Mouse (Mus musculus) lung, postnatal 25 days (tissue): ENCODE results near the gene Rtkn.

Experiments used
- DNase-seq: peaks from one replicate; pipeline ENCODE4 v3.0.0; 2022; ENCODE audit warnings: low spot score

Gene Rtkn

DNA sequence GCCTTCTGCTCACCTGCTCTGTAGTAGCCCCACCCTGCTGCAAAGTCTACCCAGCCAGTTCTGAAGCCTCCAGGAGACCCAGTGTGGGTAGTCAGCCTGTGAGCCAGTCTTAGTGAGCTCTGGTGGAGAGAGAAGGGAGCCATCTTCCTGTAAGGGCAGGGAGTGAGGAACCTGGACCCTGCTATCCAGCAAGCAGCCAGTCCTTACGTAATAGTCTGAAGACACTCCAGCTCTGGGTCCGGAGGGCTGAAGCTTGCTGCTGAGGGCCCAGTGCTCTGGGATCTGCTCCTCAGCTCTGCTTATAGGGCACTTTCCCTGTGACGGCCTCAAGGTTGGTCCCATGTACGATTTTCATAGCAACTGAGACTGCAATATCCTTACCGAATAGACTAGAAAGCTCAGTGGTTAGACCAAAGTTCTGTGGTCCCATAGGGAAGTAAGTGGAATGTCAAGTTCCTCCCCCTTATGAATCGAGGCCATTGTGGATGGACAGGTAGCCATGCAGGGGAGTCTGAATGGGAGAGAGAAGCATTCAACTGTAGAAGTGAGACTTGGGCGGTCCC, at the start of gene Rtkn:
Gene Rtkn (plus strand): TSS at position 513 of the 563 bp plus-strand sequence.
- DNase-seq: no peak

DNA sequence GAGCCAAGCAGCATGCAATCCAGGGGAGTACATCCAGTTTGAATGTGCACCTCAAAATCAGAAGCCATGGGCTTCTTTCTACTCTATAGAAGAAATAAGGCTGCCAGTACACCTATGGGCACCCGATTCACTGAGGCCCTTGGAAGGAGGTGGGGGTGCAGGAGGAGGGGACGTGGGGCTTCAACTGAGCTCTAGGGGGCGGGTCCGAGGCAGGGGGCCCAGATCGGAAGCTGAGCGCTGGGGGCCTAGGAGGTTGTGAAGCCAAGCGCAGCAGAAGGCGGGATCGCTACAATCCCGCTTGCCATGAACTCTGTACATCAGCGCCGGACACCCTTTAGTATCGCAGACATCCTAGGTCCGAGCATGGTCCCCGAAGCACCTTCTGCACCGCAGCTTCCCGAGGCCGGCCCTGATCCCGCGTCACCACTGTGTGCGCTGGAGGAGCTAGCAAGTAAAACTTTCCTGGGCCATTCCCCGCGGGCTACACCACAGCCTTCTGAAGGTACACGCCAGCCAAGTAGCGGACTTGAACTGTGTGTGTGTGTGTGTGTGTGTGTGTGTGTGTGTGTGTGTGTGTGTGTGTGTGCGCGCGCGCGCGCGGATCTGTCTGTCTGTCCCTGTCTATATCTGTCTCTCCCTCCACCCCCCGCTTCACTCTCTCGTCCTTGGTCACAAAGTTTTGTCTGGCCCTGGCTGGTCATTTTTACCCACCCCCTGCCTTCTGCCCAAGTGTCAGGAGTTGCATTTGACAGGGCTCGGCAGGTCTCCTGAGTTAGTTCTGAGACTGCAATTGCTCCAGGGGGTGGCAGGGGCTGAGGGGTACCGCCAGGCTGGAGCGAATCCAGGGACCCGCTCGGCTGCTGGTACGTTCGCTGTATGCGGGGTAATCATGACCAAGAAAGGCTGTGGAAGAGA, 48.9 kb upstream of the Rtkn start, which contains the start of gene Lbx2:
Gene Lbx2 (plus strand): TSS at position 247 of the 915 bp plus-strand sequence.
- DNase-seq: no peak

DNA sequence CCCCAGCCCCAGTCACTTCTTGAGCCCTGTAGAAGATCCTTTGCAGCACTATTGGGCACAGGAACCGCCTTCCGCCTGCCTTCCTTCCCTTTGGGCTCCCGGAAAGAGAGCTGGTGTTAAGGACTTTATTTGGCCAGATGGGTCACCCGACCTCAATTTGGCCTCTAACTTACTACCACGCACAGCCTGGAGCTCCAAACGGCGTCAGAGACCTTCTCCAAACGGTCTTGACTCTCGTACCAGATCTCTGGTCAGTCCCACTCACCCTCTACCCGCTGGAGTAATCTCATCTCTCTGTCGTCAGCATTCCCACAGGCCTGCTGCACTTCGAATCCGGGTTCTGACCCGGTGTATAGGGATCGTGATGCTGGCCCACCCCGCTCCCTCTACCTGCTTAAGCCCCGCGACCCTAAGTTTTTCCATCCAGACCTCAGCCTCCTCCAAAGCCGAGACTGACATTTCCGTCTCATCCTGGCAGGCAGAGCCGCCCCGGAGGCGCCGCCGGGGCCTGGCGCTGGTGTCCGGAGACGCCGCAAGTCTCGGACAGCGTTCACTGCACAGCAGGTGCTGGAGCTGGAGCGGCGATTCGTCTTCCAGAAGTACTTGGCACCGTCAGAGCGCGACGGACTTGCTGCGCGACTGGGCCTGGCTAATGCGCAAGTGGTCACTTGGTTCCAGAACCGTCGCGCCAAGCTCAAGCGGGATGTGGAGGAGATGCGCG, 47.9 kb upstream of the Rtkn start:
- peak; percentile 30 for DNase-seq

DNA sequence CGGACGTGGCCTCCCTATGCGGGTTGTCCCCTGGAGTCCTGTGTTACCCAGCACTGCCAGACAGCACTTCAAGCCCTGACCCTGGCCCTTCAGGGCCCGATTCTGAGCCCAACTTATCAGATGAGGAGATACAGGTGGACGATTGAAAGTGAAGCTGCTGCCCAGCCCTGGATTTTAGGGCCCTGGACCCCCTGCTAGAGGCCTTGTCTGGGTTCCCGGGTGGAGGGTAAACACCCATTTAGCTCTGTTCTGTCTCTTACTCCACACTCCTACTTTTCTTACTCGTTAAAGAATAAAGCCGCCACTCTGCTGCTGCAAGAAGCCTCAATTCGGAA, 47.4 kb upstream of the Rtkn start:
- no peak for DNase-seq

DNA sequence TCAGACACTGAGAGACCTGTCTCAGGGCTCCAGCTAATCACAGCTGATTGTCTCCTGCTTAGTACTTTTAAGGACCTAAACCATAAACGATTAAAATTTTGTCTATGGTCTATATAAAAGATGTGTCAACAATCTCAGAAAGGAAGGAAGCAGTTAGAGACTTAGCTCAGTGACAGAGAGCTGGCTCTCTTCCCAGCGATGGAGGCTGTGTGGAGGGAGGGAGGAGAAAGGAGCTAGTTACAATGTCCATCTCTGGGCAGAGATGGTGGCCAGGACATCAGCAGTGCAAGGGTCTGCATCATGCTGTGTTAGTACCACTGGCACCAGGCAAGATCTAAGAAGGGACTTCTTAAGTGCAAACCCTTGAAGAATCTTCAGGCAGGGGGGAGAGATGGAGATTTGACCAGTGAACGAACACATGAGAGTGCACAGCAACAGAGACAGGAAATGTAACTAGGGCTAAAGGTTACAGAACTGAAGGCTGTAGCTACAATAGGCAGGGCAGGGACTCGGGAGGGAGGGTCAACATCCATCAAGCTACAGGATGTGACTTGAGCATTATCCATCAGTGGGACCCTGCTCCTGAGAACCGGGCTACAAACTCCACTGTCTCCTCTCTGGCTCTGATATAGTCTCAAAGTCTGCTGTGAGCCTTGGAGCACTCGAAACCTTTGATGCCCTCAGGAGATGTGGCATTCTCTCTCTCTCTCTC, 42.7 kb upstream of the Rtkn start:
- no peak for DNase-seq

DNA sequence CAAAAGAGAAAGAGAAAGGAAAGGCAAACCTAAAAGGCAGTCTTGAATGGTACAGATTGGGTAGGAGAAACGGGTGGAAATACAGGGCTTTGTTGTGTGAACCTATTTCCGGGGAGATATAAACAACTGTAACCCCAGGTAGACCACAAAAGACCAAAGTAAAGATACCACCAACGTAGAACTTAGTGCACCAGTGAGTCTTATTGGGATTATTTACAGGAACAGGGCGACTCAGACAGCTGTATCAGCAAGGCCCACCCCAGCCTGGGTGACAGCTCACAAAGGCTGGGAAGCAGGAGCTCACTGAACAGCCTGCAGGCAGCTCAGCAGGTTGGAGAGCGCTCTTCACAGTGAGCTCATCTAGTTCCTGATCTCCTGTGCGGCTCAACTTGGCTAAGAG, 39.3 kb upstream of the Rtkn start:
- DNase-seq: no peak

DNA sequence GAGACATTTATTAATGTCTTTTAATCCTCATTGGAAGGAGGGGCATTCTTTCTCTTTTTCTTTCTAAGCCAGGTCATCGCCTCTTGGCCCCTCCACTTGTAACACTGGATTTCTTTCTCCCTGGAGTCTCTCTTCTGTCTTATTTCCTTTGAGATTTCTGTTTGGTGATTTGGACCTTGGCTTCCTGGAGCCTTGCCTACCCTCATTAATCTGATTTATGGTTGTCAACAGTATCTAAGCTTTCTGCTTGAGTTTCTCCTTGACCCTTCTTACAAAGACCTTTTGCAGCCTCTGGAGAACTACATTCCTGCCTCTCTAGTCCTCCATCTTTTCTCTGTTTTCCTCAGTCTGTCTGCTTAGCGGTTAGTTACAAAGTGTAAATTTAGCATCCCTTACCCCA, 36.9 kb upstream of the Rtkn start:
- DNase-seq: no peak

DNA sequence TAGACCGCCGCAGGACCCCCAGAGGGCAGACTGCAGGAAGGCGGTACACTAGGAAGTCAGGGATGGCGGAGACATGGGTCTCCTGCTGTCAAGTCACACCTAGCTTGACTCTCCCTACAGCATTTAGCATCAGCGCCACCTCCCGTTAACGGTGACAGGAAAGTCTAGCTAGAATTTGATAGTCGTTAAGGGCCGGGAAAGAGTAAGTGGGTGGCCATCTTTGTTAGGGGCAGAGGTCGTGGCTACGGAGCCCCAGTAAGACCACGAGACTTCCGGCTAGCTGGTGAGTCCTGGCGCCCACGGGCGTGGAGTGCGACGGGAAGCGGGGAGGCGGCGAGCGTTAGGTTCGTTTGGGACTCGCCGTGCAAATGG, 34.0 kb upstream of the Rtkn start, which contains the start of the genes Ccdc142 and Gm42688:
Gene Ccdc142 (plus strand): TSS at position 286 of the 372 bp plus-strand sequence.
Gene Gm42688 (plus strand): TSS at position 302 of the 372 bp plus-strand sequence.
- DNase-seq: peak; percentile 96

DNA sequence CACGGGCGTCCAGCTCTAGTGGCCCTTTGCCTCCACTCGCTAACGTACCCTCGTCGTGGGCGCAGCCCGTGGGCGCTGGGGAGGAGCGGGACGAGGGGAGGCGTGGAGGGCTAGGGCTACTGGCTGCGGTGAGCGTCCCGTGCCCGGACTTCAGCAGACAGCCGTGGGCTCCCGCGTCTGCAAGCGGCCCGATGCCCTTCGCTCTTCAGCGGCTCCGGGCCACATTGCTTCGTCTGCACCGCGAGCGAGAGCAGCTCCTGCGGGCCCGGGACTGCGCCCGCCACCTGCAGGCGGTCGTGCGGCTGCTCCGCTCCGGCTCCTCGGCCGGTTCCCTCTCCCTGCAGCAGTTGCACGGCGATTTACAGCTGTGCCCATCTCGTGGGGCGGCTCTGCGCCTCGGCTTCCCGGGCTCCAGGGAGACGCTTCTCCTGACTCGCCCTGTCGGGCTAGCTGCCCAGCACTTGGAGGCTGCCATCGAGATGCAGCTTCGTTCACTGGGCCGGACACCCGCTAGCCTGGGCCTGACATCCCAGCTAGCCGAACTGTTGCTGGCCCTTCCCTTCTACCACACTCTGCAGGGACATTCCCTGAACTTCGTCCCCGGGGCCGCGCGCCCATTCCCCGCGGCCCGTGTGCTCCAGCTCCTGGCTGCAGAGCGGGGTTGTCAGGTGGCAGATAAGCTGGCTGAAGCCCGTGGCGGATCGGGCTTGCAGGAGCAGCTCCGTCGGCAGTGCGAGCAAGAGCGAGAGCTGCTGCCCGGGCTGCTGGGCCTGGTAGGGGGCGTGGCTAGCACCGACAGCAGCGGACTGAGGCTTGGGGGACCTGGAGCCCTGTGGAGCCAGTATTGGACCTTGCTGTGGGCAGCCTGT, 33.3 kb upstream of the Rtkn start:
- DNase-seq: no peak

DNA sequence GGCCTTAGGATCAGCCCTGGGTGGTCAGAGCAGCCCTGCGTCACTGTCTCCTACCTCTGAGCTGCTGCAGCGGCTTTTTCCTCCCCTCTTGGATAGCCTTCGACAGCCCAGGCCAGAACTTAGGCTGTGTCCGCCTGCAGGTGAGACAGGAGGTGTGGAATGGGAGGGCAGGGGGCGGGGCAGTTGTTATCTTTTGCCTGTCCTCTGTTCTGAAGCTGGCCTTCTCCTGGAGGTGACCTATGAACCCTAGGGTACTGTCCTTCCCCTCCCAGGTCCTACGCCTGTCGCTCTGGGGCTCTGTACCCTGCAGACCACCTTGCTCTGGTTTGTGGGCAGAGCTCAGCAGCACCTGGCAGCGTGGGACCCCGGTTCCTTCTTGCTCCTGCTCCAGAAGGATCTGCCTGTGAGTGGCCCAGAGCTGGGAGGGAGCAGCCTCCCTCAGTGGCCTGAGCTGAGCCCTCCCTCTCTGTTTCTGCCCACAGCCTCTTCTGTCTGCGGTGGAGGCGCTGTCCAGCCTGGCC, 32.1 kb upstream of the Rtkn start:
- DNase-seq: no peak

DNA sequence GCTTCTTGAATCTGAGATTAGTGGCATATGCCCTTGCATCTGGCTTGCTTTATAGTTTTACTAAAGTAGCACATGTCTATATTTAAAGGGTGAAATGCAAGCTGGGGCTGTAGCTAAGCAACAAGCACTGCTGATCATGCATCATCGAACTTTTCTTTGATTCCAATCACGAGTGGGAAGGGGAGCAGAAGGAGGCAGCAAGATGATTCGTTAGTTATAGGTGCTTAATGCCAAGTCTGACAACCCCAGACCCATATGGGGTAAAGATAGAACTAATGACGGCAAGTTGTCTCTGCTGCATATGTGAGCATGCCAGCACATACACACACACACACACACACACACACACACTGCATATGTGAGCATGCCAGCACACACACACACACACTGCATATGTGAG, 31.1 kb upstream of the Rtkn start:
- no peak for DNase-seq

DNA sequence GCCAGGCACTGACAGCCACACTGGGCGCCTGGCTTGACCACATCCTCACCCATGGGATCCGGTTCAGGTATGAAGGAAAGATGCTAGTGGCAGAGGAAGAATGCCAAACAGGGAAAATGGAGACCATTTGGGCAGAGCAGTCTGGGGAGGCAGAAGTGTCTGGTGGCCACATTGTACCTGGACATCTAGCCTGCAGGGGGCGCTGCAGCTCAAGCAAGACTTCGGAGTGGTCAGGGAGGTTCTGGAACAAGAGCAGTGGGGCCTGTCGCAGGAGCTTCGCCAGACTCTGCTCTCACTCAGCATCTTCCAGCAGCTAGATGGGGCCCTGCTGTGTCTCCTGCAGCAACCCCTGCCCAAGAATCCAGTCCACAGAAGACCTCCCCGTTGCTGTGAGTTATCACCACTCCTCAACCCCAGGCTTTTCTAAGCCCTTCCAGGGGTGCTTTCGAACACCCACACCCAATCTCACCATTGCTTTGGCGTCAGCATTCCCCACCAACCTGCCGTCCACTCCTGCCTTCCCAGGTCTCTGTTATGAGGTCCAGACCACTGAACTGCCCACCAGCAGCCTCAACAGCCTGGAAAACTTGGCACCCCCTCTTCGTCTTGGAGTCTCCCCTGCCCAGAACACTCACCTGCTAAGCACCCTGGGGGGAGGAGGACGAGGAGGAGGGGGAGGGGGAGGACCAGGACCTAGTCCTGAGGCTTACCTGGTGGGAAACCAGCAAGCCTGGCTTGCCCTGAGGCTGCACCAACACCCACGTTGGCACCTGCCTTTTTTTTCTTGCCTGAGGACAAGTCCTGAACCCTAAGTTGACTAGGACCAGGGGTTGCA, 27.5 kb upstream of the Rtkn start:
- peak; percentile 70 for DNase-seq

DNA sequence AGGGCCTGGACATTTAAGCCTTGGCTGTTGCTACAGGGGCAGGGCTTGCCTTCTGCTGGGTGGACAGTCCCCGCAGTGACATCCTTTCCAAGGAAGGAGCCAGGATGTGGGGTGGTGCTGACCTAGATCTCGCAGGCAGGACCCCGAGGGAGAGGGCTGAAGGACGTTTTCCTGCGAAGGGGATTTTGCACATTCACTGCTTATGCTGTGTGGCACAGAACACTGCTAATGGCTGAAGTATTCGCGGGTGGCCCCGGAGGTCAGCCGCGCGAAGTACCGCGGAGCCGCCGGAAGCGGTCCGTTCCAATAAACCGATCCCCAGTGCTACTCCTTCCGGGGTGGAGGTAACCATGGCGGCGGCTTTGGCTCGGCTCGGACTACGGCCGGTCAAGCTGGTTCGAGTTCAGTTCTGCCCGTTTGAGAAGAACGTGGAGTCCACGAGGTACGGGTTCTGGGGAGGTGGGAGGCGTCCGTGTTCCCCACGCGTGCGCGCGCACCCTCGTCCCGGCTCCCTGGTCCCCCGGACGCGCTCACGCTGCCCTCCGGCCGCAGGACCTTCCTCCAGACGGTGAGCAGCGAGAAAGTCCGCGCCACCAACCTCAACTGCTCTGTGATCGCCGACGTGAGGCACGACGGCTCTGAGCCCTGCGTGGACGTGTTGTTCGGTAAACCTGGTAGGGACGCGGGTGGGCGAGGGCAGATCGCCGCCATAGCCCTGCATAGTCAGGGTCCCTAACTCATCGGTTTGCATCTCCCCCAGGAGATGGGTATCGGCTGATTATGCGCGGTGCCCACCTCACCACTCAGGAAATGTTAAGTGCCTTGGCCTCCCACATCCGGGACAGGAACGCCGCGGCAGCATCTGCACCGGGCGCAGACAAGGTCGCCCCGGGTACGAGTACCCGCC, 26.2 kb upstream of the Rtkn start, which contains the start of gene Mrpl53:
Gene Mrpl53 (plus strand): TSS at position 279 of the 907 bp plus-strand sequence.
- peak; percentile 75 for DNase-seq

DNA sequence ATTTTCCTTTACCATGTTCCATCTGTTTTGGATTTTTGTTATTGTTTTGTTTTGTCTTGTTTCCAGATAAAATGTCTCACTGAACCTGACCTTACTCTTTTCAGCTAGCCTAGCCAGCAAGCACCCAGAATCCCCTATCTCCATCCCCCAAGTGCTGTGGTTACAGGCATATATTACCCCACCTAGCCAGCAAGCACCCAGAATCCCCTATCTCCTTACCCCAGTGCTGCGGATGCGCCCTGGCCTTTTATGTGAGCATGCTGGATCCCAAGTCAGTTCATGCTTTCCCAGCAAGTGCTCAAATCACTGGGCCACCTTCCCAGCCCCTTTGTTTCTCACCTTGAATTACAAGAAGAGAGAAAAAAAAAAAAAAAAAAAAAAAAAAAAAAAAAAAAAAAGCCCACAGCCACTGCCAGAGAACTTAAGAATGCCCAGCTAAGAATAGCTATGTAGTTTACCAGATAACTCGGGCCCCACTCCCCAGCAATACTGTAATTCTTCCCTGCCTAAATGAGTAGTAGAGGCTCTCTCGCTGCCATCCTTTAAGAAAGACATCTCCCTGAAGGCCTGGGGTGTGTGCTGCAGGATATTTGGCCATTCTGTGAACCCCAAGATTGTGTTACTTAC, 23.6 kb upstream of the Rtkn start:
- DNase-seq: no peak

DNA sequence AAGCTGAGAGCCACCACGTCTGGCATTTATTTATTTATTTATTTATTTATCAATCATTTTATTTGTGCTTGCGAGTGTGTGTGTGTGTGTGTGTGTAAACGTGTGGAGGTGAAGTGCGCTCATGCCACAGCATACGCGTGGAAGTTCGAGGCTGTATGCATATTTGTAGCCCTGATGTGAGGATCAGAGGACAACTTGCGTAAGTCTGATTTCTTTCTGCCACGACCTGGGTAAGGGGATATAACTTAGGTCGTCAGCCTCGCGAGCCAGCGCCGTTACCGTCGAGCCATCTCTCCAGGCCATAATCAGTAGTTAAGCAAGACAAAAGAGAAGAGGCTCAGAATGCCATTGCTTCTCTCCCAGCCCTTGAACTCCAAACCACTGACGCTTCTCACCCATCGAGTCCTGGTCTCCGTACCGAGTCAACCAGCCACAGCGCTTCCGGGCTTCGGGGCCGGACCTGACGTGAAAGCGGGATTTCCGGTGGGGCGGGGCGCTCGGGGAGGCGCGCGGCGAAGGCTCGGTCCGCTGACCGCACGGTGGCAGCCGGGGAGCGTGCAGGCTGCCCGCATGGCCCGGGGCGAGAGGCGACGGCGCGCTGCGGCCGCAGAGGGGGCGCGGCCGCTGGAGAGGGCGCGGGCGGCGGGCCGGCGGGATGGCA, 20.1 kb upstream of the Rtkn start, which contains the start of gene Mogs:
Gene Mogs (plus strand): TSS at position 486 of the 661 bp plus-strand sequence.
- peak; percentile 96 for DNase-seq

DNA sequence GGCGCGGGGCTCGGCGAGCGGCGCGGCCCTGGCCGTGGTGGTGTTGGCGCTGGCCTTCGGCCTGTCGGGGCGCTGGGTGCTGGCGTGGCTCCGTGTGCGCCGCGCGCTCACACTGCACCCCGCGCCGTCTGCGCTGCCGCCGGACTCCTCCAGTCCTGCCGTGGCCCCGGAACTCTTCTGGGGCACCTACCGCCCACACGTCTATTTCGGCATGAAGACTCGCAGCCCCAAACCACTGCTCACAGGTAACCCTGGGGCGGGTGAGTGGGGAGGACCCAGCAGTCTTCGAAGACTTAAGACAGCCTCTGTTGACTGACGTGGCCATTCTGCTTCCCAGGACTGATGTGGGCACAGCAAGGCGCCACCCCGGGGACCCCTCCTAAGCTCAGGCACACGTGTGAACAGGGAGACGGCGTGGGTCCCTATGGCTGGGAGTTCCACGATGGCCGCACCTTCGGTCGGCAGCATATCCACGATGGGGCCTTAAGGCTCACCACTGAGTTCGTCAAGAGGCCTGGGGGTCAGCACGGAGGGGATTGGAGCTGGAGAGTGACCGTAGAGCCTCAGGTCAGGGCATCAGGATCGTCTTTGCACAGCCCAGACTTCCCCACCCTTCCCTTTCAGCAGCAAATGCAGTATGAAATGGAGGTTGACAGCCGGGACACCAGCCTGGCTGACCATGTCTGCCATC, 19.4 kb upstream of the Rtkn start:
- no peak for DNase-seq
